Mouse (Mus musculus) hindbrain, postnatal 0 days (tissue): ENCODE measurements around the gene Olfr625-ps1. TPM values are rescaled to one million over a fixed set of nuclear protein-coding genes. Genes with fewer than 3 reads are reported as not detected.
"Not testable (repeated sequence)": the region's sequence is repeated elsewhere in the genome, so short reads cannot be mapped to it uniquely, and the experiment has no call there.

ENCODE experiments used
- ATAC-seq: fragments of 200-750 bp; cut with Nextera tagmentation; 2 replicates; pipeline ENCODE4 v1.8.0; 2017; ENCODE audit warnings: mild to moderate bottlenecking, moderate TSS enrichment, moderate library complexity
- DNase-seq: peaks from one replicate; pipeline ENCODE4 v3.0.0-alpha.2; 2015; ENCODE audit warnings: low spot score
- H3K27ac ChIP-seq: fragments of 300-500 bp; sonication (generic); 2 replicates; pipeline ENCODE4 v1.5.1; 2014; ENCODE audit warnings: mild to moderate bottlenecking
- H3K27me3 ChIP-seq: fragments of 300-500 bp; sonication (generic); 2 replicates; pipeline ENCODE4 v1.6.1; 2014; ENCODE audit warnings: low read length, mixed read lengths; ENCODE audit not compliant: insufficient read depth
- H3K36me3 ChIP-seq: fragments of 300-500 bp; sonication (generic); 2 replicates; pipeline ENCODE4 v1.6.1; 2014; ENCODE audit warnings: low read length, mixed read lengths; ENCODE audit not compliant: insufficient read depth
- H3K4me1 ChIP-seq: fragments of 300-500 bp; sonication (generic); 2 replicates; pipeline ENCODE4 v1.6.1; 2014; ENCODE audit warnings: antibody characterized with exemption, low read length, mixed read lengths; ENCODE audit not compliant: insufficient read depth
- H3K4me2 ChIP-seq: fragments of 300-500 bp; sonication (generic); 2 replicates; pipeline ENCODE4 v1.6.1; 2014; ENCODE audit warnings: low read depth, mild to moderate bottlenecking, low read length, moderate library complexity, mixed read lengths
- H3K4me3 ChIP-seq: fragments of 300-500 bp; sonication (generic); 2 replicates; pipeline ENCODE4 v1.5.1; 2014; ENCODE audit warnings: low read length
- H3K9ac ChIP-seq: fragments of 300-500 bp; sonication (generic); replicated peaks from 2 replicates; pipeline ENCODE4 v1.6.1; 2014; ENCODE audit warnings: mild to moderate bottlenecking, low read length, moderate library complexity, mixed read lengths
- H3K9me3 ChIP-seq: fragments of 300-500 bp; sonication (generic); 2 replicates; pipeline ENCODE4 v1.6.1; 2016; ENCODE audit warnings: low read length, mixed read lengths
- CTCF ChIP-seq: IDR thresholded peaks from 2 replicates; pipeline ENCODE4 v1.5.1; 2016; ENCODE audit warnings: antibody characterized with exemption, control low read depth, low read depth
- WGBS: fragments of 180-500 bp; shearing (Covaris S2); extraction: QIAGEN DNeasy Blood & Tissue Kit; methylation state at CpG from one replicate; pipeline ENCODE4 v1.1.7; 2014; 5-methylcytosine and 5-hydroxymethylcytosine counted together
- polyA plus RNA-seq: library from polyadenylated mRNA; unstranded; fragments of >200 nt; fragmentation: Nextera tagmentation; extraction: Ambion mirVana; gene quantifications from 2 replicates; pipeline ENCODE4 v1.2.1, GENCODE M21; 2015
- total RNA-seq: library from RNA; depleted of rRNA; stranded (reverse); fragments of >200 nt; gene quantifications from 2 replicates; pipeline ENCODE4 v1.2.3, GENCODE M21; 2014; rRNA removed

The Olfr625-ps1 gene
- total and polyA plus RNA-seq, 2 experiments from 2014 or later: not detected

- Histone ChIP-seq H3K27ac (no peak overlapping the region), H3K9ac (no peak overlapping the region), H3K4me1 (no peaks in the 10 kb centered on the region), H3K4me3 (no peak overlapping the region), H3K27me3 (no peaks in the 10 kb centered on the region), H3K4me2 (no peak overlapping the region), H3K36me3 (no peaks in the 10 kb centered on the region), H3K9me3 (no peaks in the 10 kb centered on the region)
- 0 out of 2 replicates have a peak, but pooled peaks have one; percentile 6 for TF ChIP-seq CTCF
- DNase-seq: no peak
- WGBS: 41% methylated on average over 2 of the region's 2 CpGs
- no peak for ATAC-seq
Observed at GRCm38 (mm10) chr7:103712024-103712423, 29.5 kb downstream of the Olfr625-ps1 start.

- Histone ChIP-seq H3K36me3 (no peaks in the 10 kb centered on the region), H3K4me3 (no peak within 1 kb of the TSS), H3K9ac (no peak within 1 kb of the TSS), H3K27me3 (no peaks in the 10 kb centered on the region), H3K4me2 (no peak within 1 kb of the TSS), H3K27ac (no peak within 1 kb of the TSS), H3K4me1 (no peaks in the 10 kb centered on the region), H3K9me3 (no peaks in the 10 kb centered on the region)
- ATAC-seq (no peak), DNase-seq (no peak)
- no peak for TF ChIP-seq CTCF
Observed at GRCm38 (mm10) chr7:103714371-103714770, 31.9 kb downstream of the Olfr625-ps1 start, which contains the start of gene Olfr243. Olfr243 (plus strand) TSS chr7:103714671.

- not testable (repeated sequence) for H3K4me3 ChIP-seq, H3K9ac ChIP-seq, H3K9me3 ChIP-seq, H3K4me1 ChIP-seq, H3K27me3 ChIP-seq, H3K27ac ChIP-seq, H3K4me2 ChIP-seq, H3K36me3 ChIP-seq, ATAC-seq, DNase-seq
- WGBS: 89% methylated on average over 1 of the region's 1 CpGs
Observed at GRCm38 (mm10) chr7:103716398-103716797, 33.9 kb downstream of the Olfr625-ps1 start.

GRCm38 (mm10) chr7:103730074-103730473 is 47.6 kb downstream of the Olfr625-ps1 start, which contains the start of gene Olfr628:
Olfr628 (plus strand) TSS chr7:103730374.
- 91% methylated on average over 1 of the region's 1 CpGs for WGBS
- H3K36me3 ChIP-seq: no peaks in the 10 kb centered on the region
- TF ChIP-seq CTCF: no peak
- no peak within 1 kb of the TSS for H3K4me3 ChIP-seq
- H3K9me3 ChIP-seq: no peaks in the 10 kb centered on the region
- H3K27me3 ChIP-seq: no peaks in the 10 kb centered on the region
- H3K4me1 ChIP-seq: no peaks in the 10 kb centered on the region
- H3K27ac ChIP-seq: no peak within 1 kb of the TSS
- DNase-seq (no peak), ATAC-seq (no peak)
- H3K9ac ChIP-seq: no peak within 1 kb of the TSS
- no peak within 1 kb of the TSS for H3K4me2 ChIP-seq

Other genes starting within 250 kb of the Olfr625-ps1 start
Only the 30 nearest of the 34 such genes appear.
- gene Olfr607, start 218.6 kb upstream of the Olfr625-ps1 start, total RNA-seq: not detected in 2 replicates
- gene Olfr607, start 218.6 kb upstream of the Olfr625-ps1 start, polyA plus RNA-seq: not detected in 2 replicates
- not detected in 2 replicates for gene Olfr608, start 212.8 kb upstream of the Olfr625-ps1 start, total RNA-seq
- not detected in 2 replicates for gene Olfr608, start 212.8 kb upstream of the Olfr625-ps1 start, polyA plus RNA-seq
- gene Olfr609, start 184.7 kb upstream of the Olfr625-ps1 start, total RNA-seq: not detected in 2 replicates
- gene Olfr609, start 184.7 kb upstream of the Olfr625-ps1 start, polyA plus RNA-seq: not detected in 2 replicates
- not detected in 2 replicates for gene Olfr610, start 170.6 kb upstream of the Olfr625-ps1 start, total RNA-seq
- gene Olfr610, start 170.6 kb upstream of the Olfr625-ps1 start, polyA plus RNA-seq: not detected in 2 replicates
- gene Olfr611, start 161.9 kb upstream of the Olfr625-ps1 start, total RNA-seq: not detected in 2 replicates
- not detected in 2 replicates for gene Olfr611, start 161.9 kb upstream of the Olfr625-ps1 start, polyA plus RNA-seq
- gene Olfr612, start 140.0 kb upstream of the Olfr625-ps1 start, total RNA-seq: not detected in 2 replicates
- gene Olfr612, start 140.0 kb upstream of the Olfr625-ps1 start, polyA plus RNA-seq: not detected in 2 replicates
- not detected in 2 replicates for gene Olfr613, start 134.6 kb upstream of the Olfr625-ps1 start, total RNA-seq
- not detected in 2 replicates for gene Olfr613, start 134.6 kb upstream of the Olfr625-ps1 start, polyA plus RNA-seq
- not detected in 2 replicates for gene Olfr615, start 126.6 kb upstream of the Olfr625-ps1 start, total RNA-seq
- gene Olfr615, start 126.6 kb upstream of the Olfr625-ps1 start, polyA plus RNA-seq: not detected in 2 replicates
- not detected in 2 replicates for gene Olfr616, start 113.6 kb upstream of the Olfr625-ps1 start, total RNA-seq
- gene Olfr616, start 113.6 kb upstream of the Olfr625-ps1 start, polyA plus RNA-seq: not detected in 2 replicates
- gene Olfr617, start 109.7 kb upstream of the Olfr625-ps1 start, total RNA-seq: not detected in 2 replicates
- not detected in 2 replicates for gene Olfr617, start 109.7 kb upstream of the Olfr625-ps1 start, polyA plus RNA-seq
- 0.11 TPM in 1 of 2 replicates, not detected in the other for gene Olfr618, start 92.6 kb upstream of the Olfr625-ps1 start, total RNA-seq
- not detected in 2 replicates for gene Olfr618, start 92.6 kb upstream of the Olfr625-ps1 start, polyA plus RNA-seq
- gene Olfr619, start 82.1 kb upstream of the Olfr625-ps1 start, total RNA-seq: not detected in 2 replicates
- not detected in 2 replicates for gene Olfr619, start 82.1 kb upstream of the Olfr625-ps1 start, polyA plus RNA-seq
- gene Olfr620, start 70.2 kb upstream of the Olfr625-ps1 start, total RNA-seq: not detected in 2 replicates
- not detected in 2 replicates for gene Olfr620, start 70.2 kb upstream of the Olfr625-ps1 start, polyA plus RNA-seq
- not detected in 2 replicates for gene Olfr622, start 40.0 kb upstream of the Olfr625-ps1 start, total RNA-seq
- gene Olfr622, start 40.0 kb upstream of the Olfr625-ps1 start, polyA plus RNA-seq: not detected in 2 replicates
- not detected in 2 replicates for gene Olfr623, start 19.0 kb upstream of the Olfr625-ps1 start, total RNA-seq
- gene Olfr623, start 19.0 kb upstream of the Olfr625-ps1 start, polyA plus RNA-seq: not detected in 2 replicates
- not detected in 2 replicates for gene Olfr624, start 11.5 kb upstream of the Olfr625-ps1 start, total RNA-seq
- 0.05 TPM in 1 of 2 replicates, not detected in the other for gene Olfr624, start 11.5 kb upstream of the Olfr625-ps1 start, polyA plus RNA-seq
- not detected in 2 replicates for gene Olfr243, start 32.0 kb downstream of the Olfr625-ps1 start, total RNA-seq
- not detected in 2 replicates for gene Olfr243, start 32.0 kb downstream of the Olfr625-ps1 start, polyA plus RNA-seq
- gene Olfr628, start 47.7 kb downstream of the Olfr625-ps1 start, total RNA-seq: not detected in 2 replicates
- gene Olfr628, start 47.7 kb downstream of the Olfr625-ps1 start, polyA plus RNA-seq: not detected in 2 replicates
- not detected in 2 replicates for gene Olfr629, start 62.2 kb downstream of the Olfr625-ps1 start, total RNA-seq
- not detected in 2 replicates for gene Olfr629, start 62.2 kb downstream of the Olfr625-ps1 start, polyA plus RNA-seq
- not detected in 2 replicates for gene Olfr630, start 74.6 kb downstream of the Olfr625-ps1 start, total RNA-seq
- not detected in 2 replicates for gene Olfr630, start 74.6 kb downstream of the Olfr625-ps1 start, polyA plus RNA-seq
- not detected in 2 replicates for gene Olfr69, start 88.9 kb downstream of the Olfr625-ps1 start, total RNA-seq
- not detected in 2 replicates for gene Olfr69, start 88.9 kb downstream of the Olfr625-ps1 start, polyA plus RNA-seq
- not detected in 2 replicates for gene Olfr68, start 97.0 kb downstream of the Olfr625-ps1 start, total RNA-seq
- not detected in 2 replicates for gene Olfr68, start 97.0 kb downstream of the Olfr625-ps1 start, polyA plus RNA-seq
- gene Olfr67, start 109.1 kb downstream of the Olfr625-ps1 start, total RNA-seq: not detected in 2 replicates
- gene Olfr67, start 109.1 kb downstream of the Olfr625-ps1 start, polyA plus RNA-seq: not detected in 2 replicates
- 146 and 311 TPM in 2 replicates for gene Hbb-bt, start 131.3 kb downstream of the Olfr625-ps1 start, total RNA-seq
- 213 and 218 TPM in 2 replicates for gene Hbb-bt, start 131.3 kb downstream of the Olfr625-ps1 start, polyA plus RNA-seq
- 1,334 and 1,616 TPM in 2 replicates for gene Hbb-bs, start 145.4 kb downstream of the Olfr625-ps1 start, total RNA-seq
- gene Hbb-bs, start 145.4 kb downstream of the Olfr625-ps1 start, polyA plus RNA-seq: 849 and 1,064 TPM in 2 replicates
- gene Hbb-bh2, start 157.8 kb downstream of the Olfr625-ps1 start, total RNA-seq: not detected in 2 replicates
- gene Hbb-bh2, start 157.8 kb downstream of the Olfr625-ps1 start, polyA plus RNA-seq: not detected in 2 replicates
- gene Hbb-bh1, start 160.4 kb downstream of the Olfr625-ps1 start, total RNA-seq: not detected in 2 replicates
- gene Hbb-bh1, start 160.4 kb downstream of the Olfr625-ps1 start, polyA plus RNA-seq: not detected in 2 replicates
- not detected in 2 replicates for gene Hbb-y, start 170.5 kb downstream of the Olfr625-ps1 start, total RNA-seq
- 0.30 and 1.1 TPM in 2 replicates for gene Hbb-y, start 170.5 kb downstream of the Olfr625-ps1 start, polyA plus RNA-seq
- gene Olfr66, start 203.5 kb downstream of the Olfr625-ps1 start, total RNA-seq: not detected in 2 replicates
- not detected in 2 replicates for gene Olfr66, start 203.5 kb downstream of the Olfr625-ps1 start, polyA plus RNA-seq
- gene Olfr64, start 211.8 kb downstream of the Olfr625-ps1 start, total RNA-seq: not detected in 2 replicates
- gene Olfr64, start 211.8 kb downstream of the Olfr625-ps1 start, polyA plus RNA-seq: not detected in 2 replicates